Mouse (Mus musculus): ENCODE data around the gene Unc93b1.
"Not testable (repeated sequence)": the region's sequence is repeated elsewhere in the genome, so short reads cannot be mapped to it uniquely, and the experiment has no call there.

GRCm38 (mm10) chr19:3957296-3958036, 22.5 kb downstream of the Unc93b1 start:
- not testable (repeated sequence) for TF ChIP-seq POLR2A (IDR thresholded peaks at IDR 0.05; ENCODE audit: borderline replicate concordance, extremely low read depth, low read depth, low read length); CTCF (IDR thresholded peaks at IDR 0.05; ENCODE audit: insufficient read depth, low read length)
